Mouse (Mus musculus): ENCODE measurements around the gene Ppp1r2.

- no peak for TF ChIP-seq RCOR1 (conservative IDR thresholded peaks at IDR 0.05; ENCODE audit: low read depth, low read length)
- no peak for TF ChIP-seq CTCF (conservative IDR thresholded peaks at IDR 0.05 in 1 of 2, IDR thresholded peaks at IDR 0.05 in 1 of 2; ENCODE audit: low read depth in 2 of 2, low read length in 2 of 2)
- no peak for TF ChIP-seq ETS1 (conservative IDR thresholded peaks at IDR 0.05; ENCODE audit: low read depth, low read length)
- TF ChIP-seq ELF1 (IDR thresholded peaks at IDR 0.05; ENCODE audit: low read depth, low read length), result no peak
- TF ChIP-seq SIN3A (IDR thresholded peaks at IDR 0.05; ENCODE audit: low read length), result no peak
- TF ChIP-seq POLR2A (IDR thresholded peaks at IDR 0.05; ENCODE audit: low read depth, low read length), result no peak
- no peak for TF ChIP-seq POLR2AphosphoS2 (IDR thresholded peaks at IDR 0.05; ENCODE audit: low read depth, low read length)
- no peak for TF ChIP-seq USF2 (conservative IDR thresholded peaks at IDR 0.05; ENCODE audit: low read depth, low read length)
- TF ChIP-seq EP300 (IDR thresholded peaks at IDR 0.05; ENCODE audit: low read length), result no peak
- TF ChIP-seq CHD1 (IDR thresholded peaks at IDR 0.05; ENCODE audit: low read depth, low read length), result no peak
- TF ChIP-seq MAFK (IDR thresholded peaks at IDR 0.05; ENCODE audit: insufficient replicate concordance, low read length), result no peak
- TF ChIP-seq HCFC1 (IDR thresholded peaks at IDR 0.05; ENCODE audit: low read depth, low read length), result no peak
- TF ChIP-seq KAT2A (IDR thresholded peaks at IDR 0.05; ENCODE audit: insufficient replicate concordance, low read length), result no peak
Observed at GRCm38 (mm10) chr16:31204216-31204615, 70.9 kb downstream of the Ppp1r2 start.

All from CH12.LX (cell line).